Mouse (Mus musculus) sigmoid colon, adult 10 weeks (tissue): ENCODE data around the gene Npc2. TPM values are rescaled to one million over a fixed set of nuclear protein-coding genes. Genes with fewer than 3 reads are reported as not detected.

Experiments
- polyA plus RNA-seq: library from polyadenylated mRNA; stranded (reverse); fragments of 350-450 nt; fragmentation: Illumina TruSeq; extraction: RNeasy Lipid Tissue Mini Kit (QIAGEN cat#74804); gene quantifications from one replicate; pipeline ENCODE4 v1.2.3, GENCODE M21; 2014; ENCODE audit warnings: low read depth, low replicate concordance

The Npc2 gene
- 42.3 TPM for polyA plus RNA-seq

DNA sequence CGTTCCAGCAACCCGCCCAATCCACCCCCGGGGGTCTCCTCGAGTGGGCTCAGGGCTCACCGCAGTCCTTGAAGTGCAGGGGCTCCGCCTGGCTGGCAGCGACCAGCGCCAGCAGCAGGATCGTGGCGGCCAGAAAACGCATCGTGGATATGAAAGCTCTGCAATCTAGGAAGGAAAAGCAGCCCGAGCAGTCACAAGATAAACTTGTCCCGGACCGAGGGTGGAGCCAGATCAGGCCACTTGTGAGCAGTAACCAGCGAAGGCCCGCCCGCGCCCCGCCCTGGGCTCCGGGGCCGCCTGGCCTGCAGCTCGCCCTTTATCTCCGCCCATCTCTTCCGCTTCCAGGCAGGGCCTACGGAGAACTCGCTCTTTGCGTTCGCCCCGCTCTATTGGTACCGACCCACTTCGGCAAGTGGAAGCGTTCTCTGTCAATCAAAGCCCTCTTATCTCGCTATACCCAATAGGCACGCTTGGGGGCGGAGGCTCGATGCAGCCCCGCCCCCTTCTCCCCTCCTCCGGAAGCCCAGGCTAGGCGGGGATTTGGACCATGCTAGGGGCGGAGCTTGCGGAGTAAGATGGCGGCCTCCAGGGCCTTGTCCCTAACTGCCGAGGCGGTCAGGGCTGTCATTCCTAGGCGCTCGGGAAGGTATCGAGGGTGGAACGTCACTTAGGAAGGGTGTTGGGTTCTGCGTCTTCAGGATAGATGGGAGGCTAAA is at the start of gene Npc2, which contains the start of gene Isca2:
Npc2 (minus strand) TSS at position 427 of the 716 bp plus-strand sequence.
Isca2 (plus strand) TSS at position 526 of the 716 bp plus-strand sequence.

Other genes with a start within 250 kb of the Npc2 start
- not detected for gene Vsx2, start 203.4 kb downstream of the Npc2 start, polyA plus RNA-seq
- gene Abcd4, start 155.7 kb downstream of the Npc2 start, polyA plus RNA-seq = 4.4 TPM
- gene Vrtn, start 132.1 kb downstream of the Npc2 start, polyA plus RNA-seq = not detected
- gene Syndig1l, start 74.3 kb downstream of the Npc2 start, polyA plus RNA-seq = not detected
- 124 TPM for gene Isca2, start 99 bp upstream of the Npc2 start, polyA plus RNA-seq
- gene Ltbp2, start 103.4 kb upstream of the Npc2 start, polyA plus RNA-seq = not detected
- gene Fcf1, start 197.7 kb upstream of the Npc2 start, polyA plus RNA-seq = 118 TPM
- gene Arel1, start 197.7 kb upstream of the Npc2 start, polyA plus RNA-seq = 22.9 TPM
- 66.6 TPM for gene Ylpm1, start 223.2 kb upstream of the Npc2 start, polyA plus RNA-seq